Mouse (Mus musculus): ENCODE data around the gene Ccdc13. TPM values are rescaled to one million over a fixed set of nuclear protein-coding genes. Genes with fewer than 3 reads are reported as not detected.

The Ccdc13 gene
- total RNA-seq, 2 experiments from 2014 or later, result not detected

DNA sequence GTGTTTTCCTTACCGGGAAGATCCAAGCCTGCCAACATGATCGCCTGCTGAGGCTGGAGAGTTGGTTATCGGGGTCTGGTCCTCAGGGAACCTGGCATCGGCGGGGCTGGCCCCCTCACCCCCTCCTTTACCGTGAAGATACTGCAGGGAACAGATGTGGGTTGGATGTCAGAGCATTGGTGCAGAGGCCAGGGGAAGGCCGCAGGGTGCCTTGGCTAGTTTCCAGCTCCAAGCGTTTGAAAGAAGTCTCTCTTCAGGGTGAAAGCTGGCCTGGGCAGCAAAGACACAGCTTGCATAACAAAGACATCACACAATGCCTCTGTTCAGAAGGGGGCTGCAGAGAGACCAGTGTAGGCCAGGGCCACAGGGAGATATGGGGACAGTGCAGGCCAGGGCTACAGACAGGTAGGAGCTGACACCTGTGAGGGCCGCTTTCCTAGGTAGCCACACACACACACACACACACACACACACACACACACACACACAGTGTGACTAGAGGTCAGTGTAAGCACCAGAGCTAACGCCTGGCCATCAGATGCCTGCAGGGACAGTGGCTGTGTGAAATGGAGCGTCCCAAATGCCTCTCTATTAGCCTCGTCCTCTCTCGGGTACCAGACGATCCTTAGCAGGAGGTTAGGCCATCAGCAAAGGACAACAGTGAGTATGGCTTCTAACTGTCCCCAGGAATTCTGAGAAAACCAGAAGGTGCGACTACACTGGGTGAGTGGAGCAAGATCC is 29.0 kb downstream of the Ccdc13 start:
- intact Hi-C loops (cut with DNase I), result no loop called here

DNA sequence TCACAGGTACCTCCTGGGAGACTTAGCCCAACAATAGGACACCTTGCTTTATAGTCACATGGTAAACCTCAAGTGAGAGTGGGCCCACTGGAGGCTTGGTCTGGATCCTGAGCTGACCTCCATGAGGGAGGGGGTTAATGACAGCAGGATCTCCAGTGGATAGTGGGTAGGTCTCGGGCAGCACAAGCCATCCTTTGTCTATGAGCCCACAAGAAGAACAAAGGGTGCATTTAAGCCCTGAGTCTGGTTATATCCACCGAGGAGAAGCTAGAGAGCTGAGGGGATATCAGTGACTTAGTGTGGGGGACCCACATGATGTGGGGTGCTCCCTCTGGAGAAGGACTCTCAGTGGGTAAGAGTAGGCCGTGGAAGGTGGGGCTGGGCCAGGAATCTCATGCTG is 30.8 kb downstream of the Ccdc13 start:
- intact Hi-C loops (cut with DNase I), result no loop called here

More for the DNA sequence above, 29.0 kb downstream of the Ccdc13 start:
- no peak for DNase-seq (ENCODE audit: low spot score)

DNA sequence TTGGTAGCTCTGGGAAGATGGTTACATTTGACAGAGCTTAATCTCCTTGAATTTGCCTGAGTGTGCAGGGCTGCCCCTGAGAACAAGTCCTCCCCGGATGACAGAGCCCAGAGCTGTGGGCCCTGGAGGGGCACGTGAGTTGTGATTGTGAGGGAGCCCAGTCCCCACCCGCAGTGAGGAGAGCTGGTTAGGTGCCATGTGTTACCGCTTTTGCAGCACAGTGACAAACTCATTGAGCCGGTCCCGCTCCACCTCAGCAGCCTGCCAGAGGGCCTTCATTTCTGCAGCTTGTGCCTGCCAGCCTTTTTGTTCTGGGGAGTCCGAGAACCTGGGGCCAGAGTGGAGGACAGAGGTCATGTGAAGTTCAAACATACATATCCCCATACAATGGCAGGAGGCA is 31.3 kb downstream of the Ccdc13 start:
- DNase-seq (ENCODE audit: low spot score), result no peak
- intact Hi-C loops (cut with DNase I), result no loop called here

More for the DNA sequence above, 30.8 kb downstream of the Ccdc13 start:
- no peak for DNase-seq (ENCODE audit: low spot score)

DNA sequence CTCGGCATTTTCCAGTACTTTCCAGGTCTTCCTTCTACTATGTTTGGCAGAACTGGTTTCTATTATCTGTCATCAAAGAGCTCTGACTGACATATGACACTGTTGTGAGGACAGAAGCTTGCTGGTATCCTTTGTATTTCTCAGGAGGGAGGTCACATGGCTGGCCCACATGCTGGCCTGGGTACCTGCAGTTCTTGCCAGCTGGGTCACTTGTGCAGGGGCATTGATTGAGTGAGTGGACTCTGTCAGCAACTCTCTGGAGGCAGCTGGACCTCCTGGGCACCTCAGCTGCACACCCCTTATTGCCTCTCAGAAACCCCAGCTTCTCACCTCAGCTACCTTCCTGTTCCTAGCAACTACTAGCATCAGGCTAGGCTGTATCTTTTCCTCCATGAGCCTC is 31.7 kb downstream of the Ccdc13 start:
- no peak for DNase-seq (ENCODE audit: low spot score)
- intact Hi-C loops (cut with DNase I), result no loop called here

DNA sequence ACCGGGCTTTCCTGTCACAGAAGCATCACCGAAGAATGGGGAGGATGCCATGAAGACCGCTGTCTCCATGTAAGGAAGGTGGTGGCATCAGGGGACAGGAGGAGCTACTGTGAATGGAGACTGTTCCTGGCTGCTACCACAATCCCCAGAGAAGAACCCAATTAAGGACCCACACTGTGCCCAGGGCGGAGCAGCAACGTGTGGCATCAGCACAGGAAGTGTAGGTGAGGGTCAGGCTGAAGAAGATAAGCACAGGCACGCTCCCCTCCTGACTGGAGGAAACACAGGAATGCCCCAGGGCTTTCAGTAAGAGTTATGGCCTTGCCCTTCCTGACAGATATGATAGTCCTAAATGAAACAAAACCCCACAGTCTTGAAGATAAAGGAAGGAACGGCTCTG is 36.5 kb downstream of the Ccdc13 start:
- no peak for DNase-seq (ENCODE audit: low spot score)
- intact Hi-C loops (cut with DNase I), result no loop called here

DNA sequence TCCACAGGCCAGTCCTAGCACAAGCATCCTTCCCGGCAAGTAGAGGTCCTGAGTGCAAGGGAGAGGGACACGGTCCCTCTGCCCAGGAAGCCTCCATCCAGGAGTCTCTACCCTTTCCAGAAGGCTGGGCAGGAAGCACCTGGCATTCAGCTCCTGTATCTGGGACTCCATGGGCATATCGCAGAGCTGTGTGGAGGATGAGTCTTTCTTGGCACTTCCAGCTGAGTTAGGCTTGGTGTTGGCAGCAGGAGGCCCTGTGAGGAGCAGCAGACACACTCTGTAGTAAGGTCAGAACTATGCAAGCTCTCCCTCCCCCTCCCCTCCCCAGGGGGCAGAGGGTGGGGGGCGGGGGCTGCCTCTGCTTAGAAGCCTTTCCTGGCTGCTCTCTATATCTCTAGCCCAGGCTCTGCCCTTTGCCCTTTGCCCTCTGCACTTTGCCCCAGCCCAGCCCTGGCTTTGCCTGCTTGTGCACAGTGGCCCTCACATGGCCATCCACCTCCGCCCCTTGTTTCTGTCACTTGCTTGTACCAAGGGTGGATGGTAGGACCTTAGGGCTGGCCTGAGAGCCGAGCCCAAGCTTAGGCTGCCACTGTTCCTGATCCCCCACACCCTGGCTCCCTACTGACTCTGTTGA is 40.3 kb downstream of the Ccdc13 start:
- no peak for DNase-seq (ENCODE audit: low spot score)
- intact Hi-C loops (cut with DNase I), result no loop called here

DNA sequence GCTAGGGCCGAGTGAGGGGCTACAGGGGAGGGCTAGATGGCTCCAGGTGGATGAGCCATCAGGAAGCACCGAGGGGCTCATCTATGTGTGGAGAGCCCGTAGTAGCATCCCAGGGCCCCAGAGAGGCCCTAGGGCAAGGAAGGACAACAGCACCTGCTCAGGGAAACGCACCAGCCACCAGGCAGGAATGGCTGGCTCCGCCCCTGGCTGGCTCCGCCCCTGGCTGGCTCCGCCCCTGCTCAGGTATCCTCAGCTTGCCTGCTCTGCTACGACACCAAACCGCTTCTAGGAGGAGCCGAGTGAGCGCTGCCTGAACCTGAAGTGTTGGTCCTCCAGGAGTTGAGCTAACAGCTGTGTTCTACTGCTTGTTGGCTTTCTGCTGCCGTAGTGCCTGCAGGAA is 41.5 kb downstream of the Ccdc13 start:
- intact Hi-C loops (cut with DNase I), result no loop called here

DNA sequence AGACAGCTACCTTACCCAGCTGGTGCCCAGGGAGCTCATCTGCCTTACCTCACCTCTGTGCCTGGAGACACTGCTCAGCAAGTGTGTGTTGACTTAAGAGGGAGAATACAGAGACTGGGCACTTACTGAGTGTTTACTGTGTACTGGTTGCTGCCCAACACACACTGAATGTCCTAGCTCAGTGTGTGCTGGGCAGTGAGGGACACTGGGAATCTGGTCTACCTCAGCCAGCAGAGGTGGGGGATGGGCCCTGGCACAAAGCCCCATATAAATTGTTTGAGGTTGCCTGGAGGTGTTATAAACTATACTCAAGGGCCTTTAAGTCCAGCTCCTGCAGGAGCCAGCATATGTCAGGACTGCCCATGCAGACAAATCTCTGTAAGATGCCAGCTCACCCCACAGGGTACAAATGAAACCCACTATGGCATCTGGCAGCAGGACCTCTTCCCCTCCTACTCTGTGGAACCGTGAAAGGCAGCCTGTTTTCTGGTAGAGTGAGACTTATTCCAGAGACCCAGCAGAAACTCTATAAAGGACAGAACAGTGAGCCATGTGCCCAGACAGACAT is 44.2 kb downstream of the Ccdc13 start:
- no peak for DNase-seq (ENCODE audit: low spot score)
- intact Hi-C loops (cut with DNase I), result no loop called here

More for the DNA sequence above, 41.5 kb downstream of the Ccdc13 start:
- DNase-seq (ENCODE audit: low spot score), result no peak

DNA sequence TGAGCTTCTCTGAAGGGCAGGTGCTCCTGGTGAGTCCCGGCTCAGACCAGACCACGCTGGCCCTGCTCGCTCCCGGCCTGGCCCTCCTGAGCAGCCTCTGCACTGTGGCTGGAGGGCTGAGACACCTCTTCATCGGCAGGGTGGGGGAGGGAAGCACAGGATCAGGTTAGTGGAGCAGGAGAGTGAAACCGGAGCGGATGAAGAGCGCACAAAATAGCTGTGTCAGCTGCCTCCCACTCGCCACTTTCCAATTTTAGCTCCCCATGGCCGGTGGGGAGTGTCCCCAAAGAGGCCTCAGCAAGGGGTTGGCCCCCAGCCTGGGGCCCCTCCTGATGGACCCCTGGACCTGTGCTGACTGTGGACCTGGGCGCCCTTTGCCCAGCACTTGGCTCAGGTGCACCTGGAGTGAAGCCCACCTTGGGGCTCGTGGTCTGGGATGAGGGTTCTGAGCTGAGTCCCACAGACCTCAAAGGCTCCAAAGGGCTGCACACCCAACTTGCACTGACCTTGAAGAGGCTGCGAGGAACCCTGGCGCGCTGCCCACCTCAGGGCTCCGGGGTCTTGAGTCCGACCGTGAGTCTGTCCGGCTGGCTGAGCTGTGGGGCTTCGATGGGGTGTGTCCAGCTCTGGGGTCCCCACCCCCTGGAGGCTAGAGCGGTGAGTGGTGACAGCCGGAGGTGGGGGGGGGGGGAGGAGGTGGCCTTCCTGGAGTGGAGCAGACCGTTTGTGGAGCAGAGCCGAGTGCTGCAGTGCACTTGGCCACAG is 47.3 kb downstream of the Ccdc13 start, which contains the start of gene Hhatl:
Hhatl (minus strand) TSS at position 751 of the 765 bp plus-strand sequence.
- no peak for DNase-seq (ENCODE audit: low spot score)
- intact Hi-C loops (cut with DNase I), result no loop called here

DNA sequence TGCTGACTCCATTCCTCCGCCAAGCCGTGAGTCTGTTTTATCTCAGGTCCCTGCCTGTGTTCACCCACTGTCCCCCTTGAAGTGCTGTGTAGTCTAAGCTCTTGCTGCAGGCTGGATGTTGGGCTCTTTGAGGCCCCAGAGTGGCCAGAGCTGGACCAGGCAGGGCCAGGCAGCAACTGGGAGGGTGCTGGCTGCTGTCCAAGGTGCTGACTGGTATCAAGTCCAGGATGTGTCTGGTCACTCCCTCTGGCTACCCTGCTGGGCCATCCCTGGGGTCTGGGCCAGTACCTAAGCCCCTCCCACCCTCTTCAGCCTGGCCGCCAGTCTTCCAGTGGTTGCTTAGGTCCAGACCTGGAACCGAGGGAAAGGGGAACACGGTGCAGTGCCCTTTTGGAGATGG is 48.1 kb downstream of the Ccdc13 start:
- DNase-seq (ENCODE audit: low spot score), result peak; percentile 45
- intact Hi-C loops (cut with DNase I), result no loop called here

DNA sequence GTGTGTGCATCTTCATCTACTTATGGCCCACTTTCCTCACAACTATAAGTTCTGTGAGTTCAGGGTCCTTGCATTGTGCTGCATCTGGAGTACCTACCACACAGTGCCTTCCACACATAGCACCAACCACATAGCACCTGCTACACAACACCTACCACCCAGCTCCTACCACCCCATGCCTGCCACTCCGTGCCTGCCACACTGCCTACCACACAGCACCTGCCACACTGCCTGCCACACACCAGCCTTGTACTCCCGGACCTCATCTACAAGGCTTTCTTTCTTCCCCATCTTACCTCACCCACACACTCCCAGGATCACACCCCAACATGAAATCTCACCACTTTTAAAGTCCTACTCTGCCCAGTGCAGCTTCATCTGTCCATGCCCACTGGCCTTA is 52.9 kb downstream of the Ccdc13 start:
- intact Hi-C loops (cut with DNase I), result no loop called here
- DNase-seq (ENCODE audit: low spot score), result no peak

DNA sequence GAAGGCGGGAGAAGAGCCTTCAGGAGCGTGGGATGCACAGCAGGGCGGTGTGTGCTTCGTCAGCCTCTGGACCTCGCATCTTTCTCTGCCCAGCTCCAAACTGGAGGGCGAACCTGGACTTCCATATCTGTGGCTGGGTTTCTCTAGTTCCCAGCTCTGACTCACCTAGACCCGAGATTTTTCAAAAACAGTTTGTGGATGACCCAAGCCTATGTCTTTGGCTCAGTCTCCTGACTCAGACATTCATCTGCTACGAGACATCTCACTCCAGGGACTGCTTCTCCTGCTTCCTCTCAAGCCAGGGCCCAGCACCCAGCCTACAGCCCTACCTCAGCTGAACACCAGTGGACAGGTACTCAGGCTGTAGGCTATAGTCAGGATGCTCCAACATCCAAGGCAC is 54.0 kb downstream of the Ccdc13 start:
- intact Hi-C loops (cut with DNase I), result no loop called here
- DNase-seq (ENCODE audit: low spot score), result no peak

DNA sequence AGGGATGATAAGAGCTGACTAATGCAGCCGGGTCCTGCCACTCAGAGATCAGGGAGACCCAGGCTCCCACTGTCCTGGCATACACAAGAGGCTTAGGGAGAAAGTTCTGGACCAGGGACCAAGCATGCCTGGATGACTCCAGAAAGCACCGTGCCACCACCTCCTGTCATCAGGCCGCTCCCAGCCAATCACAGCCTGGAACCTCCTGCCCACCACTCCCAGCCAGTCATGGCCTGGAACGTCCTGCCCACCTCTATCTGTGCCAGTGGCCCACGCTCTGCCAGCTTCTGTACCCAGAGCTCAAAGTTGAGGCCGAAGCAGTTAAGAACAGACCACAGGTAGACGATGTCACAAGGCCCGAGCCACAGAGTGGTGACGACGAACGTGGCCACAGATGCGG is 54.5 kb downstream of the Ccdc13 start:
- no peak for DNase-seq (ENCODE audit: low spot score)
- intact Hi-C loops (cut with DNase I), result no loop called here

DNA sequence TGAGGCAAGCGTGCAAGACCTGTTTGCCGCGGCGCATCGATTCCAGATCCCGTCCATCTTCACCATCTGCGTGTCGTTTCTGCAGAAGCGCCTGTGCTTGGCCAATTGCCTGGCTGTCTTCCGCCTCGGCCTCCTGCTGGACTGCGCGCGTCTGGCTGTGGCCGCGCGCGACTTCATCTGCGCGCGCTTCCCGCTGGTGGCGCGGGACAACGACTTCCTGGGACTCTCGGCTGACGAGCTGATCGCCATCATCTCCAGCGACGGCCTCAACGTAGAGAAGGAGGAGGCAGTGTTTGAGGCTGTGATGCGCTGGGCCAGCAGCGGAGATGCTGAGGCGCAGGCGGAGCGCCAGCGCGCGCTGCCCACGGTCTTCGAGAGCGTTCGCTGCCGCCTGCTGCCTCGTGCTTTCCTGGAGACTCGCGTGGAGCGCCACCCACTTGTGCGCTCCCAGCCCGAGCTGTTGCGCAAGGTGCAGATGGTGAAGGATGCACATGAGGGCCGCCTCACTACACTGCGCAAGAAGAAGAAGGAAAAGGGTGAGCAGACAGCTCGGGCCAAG is 61.1 kb downstream of the Ccdc13 start:
- intact Hi-C loops (cut with DNase I), result no loop called here
- DNase-seq (ENCODE audit: low spot score), result no peak

DNA sequence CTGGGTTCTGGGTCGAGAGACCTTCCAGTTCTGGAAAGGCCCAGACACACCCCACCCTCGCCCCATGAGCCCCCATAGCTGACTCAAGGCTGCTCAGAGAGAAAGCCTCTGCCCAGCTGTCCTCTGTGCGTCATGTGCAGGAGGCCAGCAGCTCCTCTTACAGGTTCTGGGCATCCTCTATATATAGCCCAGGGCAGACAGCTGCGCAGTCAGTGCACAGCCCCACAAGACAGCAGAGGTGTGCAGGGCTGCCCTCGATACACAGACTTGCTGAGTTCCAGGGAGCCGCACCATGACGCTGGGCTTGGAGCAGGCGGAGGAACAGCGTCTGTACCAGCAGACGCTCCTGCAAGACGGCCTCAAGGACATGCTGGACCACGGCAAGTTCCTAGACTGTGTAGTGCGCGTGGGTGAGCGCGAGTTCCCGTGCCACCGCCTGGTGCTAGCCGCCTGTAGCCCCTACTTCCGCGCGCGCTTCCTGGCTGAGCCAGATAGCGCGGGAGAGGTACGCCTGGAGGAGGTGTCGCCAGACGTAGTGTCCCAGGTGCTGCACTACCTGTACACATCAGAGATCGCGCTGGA is 61.7 kb downstream of the Ccdc13 start, which contains the start of gene Klhl40:
Klhl40 (plus strand) TSS at position 124 of the 582 bp plus-strand sequence.
- intact Hi-C loops (cut with DNase I), result no loop called here
- DNase-seq (ENCODE audit: low spot score), result no peak

DNA sequence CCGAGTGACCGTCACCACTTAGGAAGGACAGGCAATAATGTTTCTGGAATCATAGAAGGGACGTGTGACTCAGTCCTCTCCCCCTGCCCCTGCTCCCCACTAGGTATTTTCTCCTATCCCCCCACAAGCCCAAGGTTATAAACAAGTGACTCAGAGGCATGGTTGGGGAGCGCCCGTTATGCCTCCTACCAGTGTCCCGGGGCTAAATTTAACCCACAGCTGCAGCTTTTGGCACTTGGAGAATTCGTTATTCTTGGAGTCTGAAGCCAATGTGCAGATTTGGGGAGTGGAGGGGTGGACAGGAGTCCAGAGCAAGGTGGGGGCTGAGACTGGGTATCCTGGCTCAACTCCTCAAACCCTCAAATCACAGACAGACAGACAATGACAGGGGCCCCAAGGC is 62.8 kb downstream of the Ccdc13 start:
- DNase-seq (ENCODE audit: low spot score), result no peak
- intact Hi-C loops (cut with DNase I), result no loop called here

DNA sequence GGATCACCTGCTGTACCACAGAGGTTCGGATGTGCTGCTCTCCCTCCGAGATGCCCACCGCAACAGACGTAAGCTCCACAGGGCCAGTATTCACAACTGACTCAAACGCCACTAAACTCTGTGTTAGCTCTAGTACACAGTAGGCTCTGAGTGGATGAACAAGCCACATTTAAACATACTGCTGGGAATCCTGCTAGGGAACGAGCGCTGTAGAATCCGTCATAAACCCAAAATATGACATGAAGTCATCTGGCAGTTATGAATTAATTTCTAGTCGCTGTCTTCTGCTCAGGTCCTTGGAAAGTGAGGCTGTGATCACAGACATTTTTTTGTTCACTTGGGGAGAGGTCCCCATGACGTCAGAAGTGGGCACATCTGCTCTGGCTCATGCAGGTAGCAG is 63.3 kb downstream of the Ccdc13 start:
- DNase-seq (ENCODE audit: low spot score), result no peak
- intact Hi-C loops (cut with DNase I), result no loop called here

DNA sequence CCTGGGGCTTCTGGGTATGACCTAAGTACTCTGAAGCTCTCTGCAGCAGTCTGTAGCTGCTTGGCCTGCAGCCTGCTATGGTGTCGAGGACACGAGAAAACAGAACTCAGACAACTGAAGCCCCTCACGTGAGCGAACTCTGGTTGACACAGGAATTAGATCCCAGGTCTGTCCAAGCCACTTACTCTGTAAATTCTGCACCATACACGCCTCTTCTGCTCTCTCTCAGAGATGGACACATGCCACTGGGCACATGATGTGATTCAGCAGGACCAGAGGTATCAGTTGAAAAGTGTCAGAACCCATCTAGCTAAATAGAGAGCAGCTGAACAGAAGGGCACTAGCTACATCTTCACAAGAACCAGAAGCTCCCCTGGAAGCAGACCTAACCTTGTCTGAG is 66.8 kb downstream of the Ccdc13 start:
- intact Hi-C loops (cut with DNase I), result no loop called here
- DNase-seq (ENCODE audit: low spot score), result no peak

DNA sequence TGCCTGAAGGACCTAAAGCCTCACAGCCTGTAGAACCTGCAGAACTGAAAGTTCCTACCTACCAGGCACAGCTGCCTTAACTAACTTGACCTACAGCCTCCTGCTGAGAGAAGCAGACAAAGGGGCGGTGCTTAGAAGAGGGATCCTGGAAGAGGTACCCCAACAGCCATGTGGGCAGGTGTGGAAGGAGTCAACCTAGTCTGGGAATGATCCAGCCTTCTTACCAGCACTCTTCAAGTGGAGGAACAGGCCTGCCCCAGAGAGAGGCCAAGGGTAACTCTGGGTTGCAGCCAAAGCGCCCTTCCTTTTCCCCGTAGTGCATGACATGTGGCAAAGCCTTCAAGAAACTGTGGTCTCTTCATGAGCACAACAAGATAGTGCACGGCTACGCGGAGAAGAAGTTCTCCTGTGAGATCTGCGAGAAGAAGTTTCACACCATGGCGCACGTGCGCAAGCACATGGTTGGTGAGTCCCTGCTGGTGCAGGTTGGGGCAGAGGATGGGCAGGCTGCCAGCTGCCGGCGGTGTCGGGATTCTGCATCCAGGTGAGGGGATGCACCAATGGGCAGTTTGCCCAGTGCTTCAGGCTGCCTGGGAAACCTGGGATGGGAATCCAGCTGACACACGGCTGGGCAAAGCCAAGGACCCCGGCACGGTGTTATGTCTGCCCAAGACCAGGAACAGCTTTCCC is 74.0 kb downstream of the Ccdc13 start:
- intact Hi-C loops (cut with DNase I), result no loop called here
- no peak for DNase-seq (ENCODE audit: low spot score)
